Mouse (Mus musculus) spleen, adult 12 weeks (tissue): Measurements from ENCODE around the gene Fosb.
"Not testable (repeated sequence)": the region's sequence is repeated elsewhere in the genome, so short reads cannot be mapped to it uniquely, and the experiment has no call there.

ENCODE experiments used
- DNase-seq: peaks from one replicate; pipeline ENCODE4 v3.0.0; 2022; ENCODE audit warnings: low spot score

Gene Fosb

GRCm38 (mm10) chr7:19281680-19282304 is 28.1 kb downstream of the Fosb start:
- not testable (repeated sequence) for DNase-seq

- DNase-seq: no peak
These were observed 30.2 kb downstream of the Fosb start, which contains the start of gene Ppm1n for GRCm38 (mm10) chr7:19279581-19280114. Ppm1n (minus strand) TSS chr7:19280064.

DNA sequence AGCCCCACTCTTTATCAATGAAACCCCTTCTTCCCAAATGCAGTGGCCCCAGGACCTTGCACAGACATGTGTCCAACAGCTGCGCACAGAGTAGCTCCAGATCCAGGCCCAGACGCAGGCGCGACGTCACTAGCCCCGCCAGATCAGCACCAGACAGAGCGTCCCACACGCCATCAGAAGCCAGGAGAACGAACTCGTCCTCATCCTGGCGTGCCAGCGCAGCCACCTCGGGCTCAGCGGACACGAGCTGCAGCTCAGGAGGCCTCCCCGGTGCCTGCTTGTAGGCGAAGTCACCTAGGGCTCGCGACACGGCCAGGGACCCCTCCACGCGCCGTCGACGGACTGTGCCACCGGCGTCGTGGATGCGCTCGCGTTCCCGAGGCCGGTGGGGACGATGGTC is 30.8 kb downstream of the Fosb start:
- no peak for DNase-seq

DNA sequence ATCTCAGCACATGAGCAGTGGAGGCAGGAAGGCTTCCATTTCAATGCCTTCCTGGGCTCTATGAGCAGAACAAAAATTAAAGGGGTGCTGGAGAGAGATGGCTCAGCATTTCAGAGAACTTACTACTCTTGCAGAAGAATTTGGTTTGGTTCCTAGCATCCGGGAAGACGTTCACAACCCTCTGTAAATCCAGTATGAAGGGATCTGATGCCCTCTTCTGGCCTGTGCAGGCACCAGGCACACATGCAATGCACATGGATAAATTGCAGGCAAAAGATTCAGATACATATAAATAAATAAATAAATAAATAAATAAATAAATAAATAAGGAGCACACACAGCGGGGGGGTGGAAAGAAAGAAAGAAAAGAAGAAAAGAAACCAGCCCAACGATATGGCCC is 33.6 kb downstream of the Fosb start:
- DNase-seq: no peak

GRCm38 (mm10) chr7:19272173-19272764 is 37.6 kb downstream of the Fosb start:
- DNase-seq: peak; percentile 74

GRCm38 (mm10) chr7:19271238-19272172 is 38.3 kb downstream of the Fosb start, which contains the start of gene Vasp:
Vasp (minus strand) TSS chr7:19271817.
- DNase-seq: peak; percentile 75

DNA sequence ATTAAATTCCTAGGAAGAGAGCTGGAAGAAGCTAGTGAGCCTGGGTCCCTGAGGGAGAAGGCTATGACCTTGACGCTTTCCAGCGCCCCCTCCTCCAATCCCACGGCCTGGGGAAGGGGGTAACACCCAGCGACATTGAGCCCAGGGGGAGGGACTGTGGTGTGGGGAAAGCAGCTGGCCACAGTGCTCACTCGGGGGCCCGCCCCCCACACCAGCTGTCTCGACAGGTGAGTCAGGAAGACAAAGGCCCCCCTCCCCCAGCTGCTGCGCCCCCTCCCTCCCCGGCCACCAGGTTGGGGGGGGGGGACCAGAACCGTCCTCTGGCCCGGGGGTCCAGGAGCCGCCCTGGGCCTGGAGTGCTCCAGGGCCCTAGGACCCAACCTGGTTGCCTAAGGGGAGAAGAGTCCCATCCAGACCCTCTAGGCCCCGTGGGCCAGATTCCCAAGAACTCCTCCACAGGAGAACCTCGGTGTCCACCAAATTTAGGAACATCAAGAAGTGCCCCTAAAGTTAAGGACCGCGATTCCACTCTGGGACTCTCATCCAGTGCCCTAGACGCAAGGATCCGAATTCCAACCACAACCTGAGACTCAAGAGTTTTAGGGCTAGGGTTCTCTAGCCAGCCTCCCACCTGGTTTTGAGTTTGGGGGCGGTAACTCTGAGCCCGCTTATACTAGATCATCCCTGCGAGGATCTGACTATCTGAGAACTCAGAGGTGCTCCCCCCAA is 39.2 kb downstream of the Fosb start:
- no peak for DNase-seq

GRCm38 (mm10) chr7:19269721-19270441 is 40.0 kb downstream of the Fosb start:
- DNase-seq: no peak

GRCm38 (mm10) chr7:19268993-19269681 is 40.7 kb downstream of the Fosb start:
- no peak for DNase-seq

DNA sequence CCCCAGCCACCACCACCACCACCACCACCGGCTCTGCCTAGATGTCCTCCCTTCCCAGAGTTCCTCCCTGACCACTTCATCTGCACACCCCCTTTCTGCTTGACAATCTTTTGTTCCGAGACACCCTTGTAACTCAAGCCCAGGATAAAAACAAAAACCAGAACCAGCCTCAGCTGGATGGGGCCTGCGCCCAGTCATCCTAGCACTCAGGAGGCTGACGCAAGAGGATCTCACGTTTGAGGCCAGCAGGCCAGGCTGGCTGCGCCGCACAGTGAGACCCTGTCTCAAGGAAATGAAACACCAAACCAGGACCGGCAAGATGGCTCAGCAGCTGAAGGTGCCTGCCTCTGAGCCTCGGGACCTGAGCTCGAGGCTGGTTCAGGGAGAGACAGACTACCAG is 42.8 kb downstream of the Fosb start:
- DNase-seq: no peak

- DNase-seq: peak; percentile 45
These were observed 43.7 kb downstream of the Fosb start for GRCm38 (mm10) chr7:19265928-19266822.

GRCm38 (mm10) chr7:19265147-19265546 is 44.7 kb downstream of the Fosb start:
- no peak for DNase-seq

DNA sequence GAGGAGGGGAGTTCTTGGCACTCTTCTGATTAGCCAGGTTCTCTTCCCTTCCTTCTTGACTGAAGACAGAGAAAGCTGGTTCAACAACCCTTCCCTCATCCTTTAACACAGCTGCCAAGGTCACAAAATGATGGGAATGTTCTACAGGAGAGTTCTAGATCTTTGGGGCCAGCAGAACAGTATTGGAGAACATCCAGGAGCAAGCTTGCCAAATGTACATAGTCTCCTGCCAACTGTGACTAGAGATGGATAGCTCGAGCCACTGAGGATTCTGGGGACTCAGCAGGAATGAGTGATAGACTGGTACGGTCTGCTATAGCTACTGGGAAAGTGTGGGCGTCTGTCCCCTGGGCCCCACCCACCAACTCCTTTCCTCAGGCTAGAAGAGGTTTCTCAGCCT is 51.5 kb downstream of the Fosb start:
- no peak for DNase-seq

DNA sequence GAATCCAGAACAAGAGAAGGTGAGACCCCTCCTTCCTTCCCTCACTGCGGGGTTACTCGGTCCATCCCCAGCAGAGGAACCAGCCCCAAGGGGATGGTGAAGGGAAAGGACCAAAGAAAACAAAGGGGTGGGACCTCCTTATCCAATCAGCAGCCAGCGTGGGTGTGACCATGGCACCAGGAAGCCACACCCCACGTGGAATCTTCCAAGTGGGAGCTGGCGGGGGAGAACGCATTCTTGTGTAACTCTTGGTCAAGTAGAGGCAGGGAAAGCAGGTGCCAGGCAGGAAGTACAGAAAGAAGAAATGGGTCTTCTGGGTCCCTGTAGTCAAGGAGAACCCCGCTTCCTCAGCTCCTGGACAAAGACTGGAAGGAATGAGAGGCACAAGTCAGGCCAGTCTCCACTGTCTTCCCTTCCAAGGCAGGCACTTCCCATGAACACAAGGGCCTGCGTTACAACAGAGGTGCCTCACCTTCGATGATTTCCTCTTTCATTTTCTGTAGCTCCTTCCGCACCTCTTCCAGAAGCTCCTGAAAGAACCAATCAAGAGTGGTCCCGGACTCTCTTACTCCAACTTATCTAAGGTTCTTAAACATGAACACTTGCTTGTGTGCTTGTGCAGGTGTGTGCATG is 52.3 kb downstream of the Fosb start:
- DNase-seq: peak; percentile 76

GRCm38 (mm10) chr7:19256567-19256966 is 53.3 kb downstream of the Fosb start:
- no peak for DNase-seq

DNA sequence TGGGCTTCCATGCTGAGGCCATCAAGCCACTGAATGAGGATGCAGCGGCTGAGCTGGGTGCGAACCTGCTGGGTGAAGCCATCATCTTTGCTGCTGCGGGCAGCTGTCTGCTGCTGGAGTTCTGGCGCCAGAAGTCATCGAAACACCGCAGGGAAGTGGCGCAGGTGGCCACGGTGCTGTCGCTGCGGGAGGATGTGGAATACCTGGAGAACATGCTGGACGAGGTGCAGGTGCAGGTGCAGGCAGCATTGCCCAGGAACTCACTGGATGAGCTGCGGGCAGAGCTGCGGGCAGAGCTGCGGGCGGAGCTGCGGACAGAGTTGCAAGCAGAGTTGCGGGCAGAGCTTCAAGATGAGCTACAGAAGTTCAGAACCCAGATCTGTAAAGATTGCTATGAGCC is 54.5 kb downstream of the Fosb start:
- no peak for DNase-seq

DNA sequence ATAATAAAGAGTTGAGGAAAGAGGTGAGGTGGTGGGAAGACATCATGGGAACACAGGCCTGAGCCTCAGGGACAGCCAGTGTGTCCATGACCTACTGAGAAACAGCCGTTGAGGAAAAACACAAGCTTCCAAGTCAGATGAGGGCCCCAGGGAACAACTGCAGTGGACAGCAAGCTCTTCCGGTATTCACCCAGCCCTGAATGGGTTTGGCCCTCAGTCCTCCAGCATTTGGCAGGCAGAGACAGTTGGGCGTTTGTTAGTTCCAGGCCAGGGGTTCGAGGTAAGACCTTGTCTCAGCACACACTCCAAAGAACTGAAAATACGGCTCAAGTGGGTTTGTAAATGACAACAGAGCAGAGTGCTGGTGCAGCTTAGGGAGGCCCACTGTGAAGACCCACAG is 56.4 kb downstream of the Fosb start:
- no peak for DNase-seq
